Comparison of ENCODE assay signal across 21 mouse cellular contexts in the genomic region with DNA sequence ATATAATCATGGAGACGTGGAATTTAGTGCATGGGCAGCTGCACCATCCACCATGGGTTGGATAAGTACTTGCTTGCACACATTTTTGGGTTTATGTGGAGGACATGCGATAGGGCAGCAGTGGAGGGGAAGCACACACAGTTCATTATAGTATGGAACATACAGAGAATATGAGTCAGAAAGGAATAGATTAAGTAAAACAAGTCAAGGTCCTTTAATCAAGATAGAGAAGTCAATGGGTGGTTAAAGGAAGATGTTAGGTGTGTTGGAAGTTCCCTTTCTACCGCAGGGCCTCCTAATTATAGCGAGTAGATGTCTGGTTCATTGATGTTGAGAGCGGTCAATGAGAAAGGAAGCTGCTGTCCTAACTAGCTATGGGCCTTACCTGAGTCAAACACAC.
"Had no signal": no experiment of that assay in that cellular context is flagged by ENCODE, and none has a peak within 500 bp of the region (broad histone marks: within the 10 kb centered on the region; RNA-seq: fewer than 3 reads in every experiment).

No protein-coding gene starts in this region.

- H3K9ac ChIP-seq: limb, embryonic 13.5 days; liver, embryonic 12.5 days; liver, embryonic 15.5 days; midbrain, embryonic 12.5 days; midbrain, embryonic 15.5 days; neural tube, embryonic 12.5 days; neural tube, embryonic 15.5 days had no signal

- ATAC-seq: intestine, postnatal 0 days; liver, embryonic 12.5 days had no signal

- H3K4me3 ChIP-seq: limb, embryonic 10.5 days; limb, embryonic 13.5 days; liver, embryonic 12.5 days; liver, embryonic 15.5 days; midbrain, embryonic 12.5 days; midbrain, embryonic 15.5 days; neural tube, embryonic 12.5 days; neural tube, embryonic 15.5 days had no signal

- H3K9me3 ChIP-seq: limb, embryonic 10.5 days; limb, embryonic 13.5 days; liver, embryonic 12.5 days; liver, embryonic 15.5 days; midbrain, embryonic 12.5 days; midbrain, embryonic 15.5 days; neural tube, embryonic 12.5 days; neural tube, embryonic 15.5 days had no signal

- H3K27me3 ChIP-seq: limb, embryonic 13.5 days; liver, embryonic 12.5 days; liver, embryonic 15.5 days; midbrain, embryonic 12.5 days; midbrain, embryonic 15.5 days; neural tube, embryonic 12.5 days; neural tube, embryonic 15.5 days had no signal

- H3K27ac ChIP-seq: limb, embryonic 10.5 days; limb, embryonic 13.5 days; liver, embryonic 12.5 days; liver, embryonic 15.5 days; midbrain, embryonic 12.5 days; midbrain, embryonic 15.5 days; neural tube, embryonic 12.5 days; neural tube, embryonic 15.5 days; stomach, postnatal 0 days had no signal

- DNase-seq: kidney, adult 2 months; kidney, postnatal 10 days; kidney, postnatal 36 days; liver; lung, adult 18-20 months; lung, postnatal 14 days; lung, postnatal 4 days; retina, postnatal 1 day; right cerebral cortex, postnatal 25 days; thymus, adult 2 months; thymus, postnatal 14 days had no signal

- H3K4me1 ChIP-seq: limb, embryonic 10.5 days; limb, embryonic 13.5 days; liver, embryonic 12.5 days; liver, embryonic 15.5 days; midbrain, embryonic 12.5 days; midbrain, embryonic 15.5 days; neural tube, embryonic 12.5 days had no signal

- H3K4me2 ChIP-seq: limb, embryonic 13.5 days; liver, embryonic 12.5 days; liver, embryonic 15.5 days; midbrain, embryonic 12.5 days; midbrain, embryonic 15.5 days; neural tube, embryonic 12.5 days; neural tube, embryonic 15.5 days had no signal

- H3K36me3 ChIP-seq: limb, embryonic 10.5 days; limb, embryonic 13.5 days; midbrain, embryonic 12.5 days; midbrain, embryonic 15.5 days; neural tube, embryonic 12.5 days; neural tube, embryonic 15.5 days had no signal
